Mouse (Mus musculus) heart, adult 2 months (tissue): ENCODE data around the gene Ostm1.

Experiments used
- CTCF ChIP-seq: fragments of 200-600 bp; IDR thresholded peaks from 2 replicates; pipeline ENCODE4 v1.8.1; 2022; ENCODE audit warnings: antibody characterized with exemption, mild to moderate bottlenecking, moderate library complexity
- EP300 ChIP-seq: fragments of 200-500 bp; IDR thresholded peaks from 2 replicates; pipeline ENCODE4 v1.6.1; 2011; ENCODE audit warnings: low read depth, low read length, control low read depth; ENCODE audit not compliant: insufficient read depth
- POLR2A ChIP-seq: fragments of 200-500 bp; IDR thresholded peaks from 2 replicates; pipeline ENCODE4 v1.6.1; 2011; ENCODE audit warnings: mild to moderate bottlenecking, low read depth, low read length, control low read depth; ENCODE audit not compliant: insufficient read depth

DNA sequence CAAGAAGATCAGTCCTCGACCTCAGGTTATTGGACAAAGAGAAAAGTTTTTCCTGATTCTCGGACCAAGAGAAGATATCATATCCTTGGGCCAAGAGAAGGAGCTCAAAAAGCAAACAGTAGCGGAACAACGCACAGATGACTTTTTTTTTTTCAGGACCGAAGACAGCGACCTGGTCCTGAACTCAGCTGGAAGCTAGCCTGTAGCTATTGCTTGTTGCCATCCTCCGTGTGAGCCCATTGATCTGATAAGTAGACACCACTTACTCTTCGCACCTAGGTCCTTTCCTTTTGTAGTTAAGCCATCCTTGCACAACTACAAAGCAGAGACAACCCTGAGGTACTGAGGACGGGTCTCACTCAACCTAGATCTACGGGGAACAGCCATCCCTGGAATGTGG, 9.0 kb upstream of the Ostm1 start:
- TF ChIP-seq POLR2A = no peak
- TF ChIP-seq CTCF = no peak
- TF ChIP-seq EP300 = no peak
